Mouse (Mus musculus) hindbrain, embryonic 13.5 days (tissue): ENCODE data around the gene Fam71e1. TPM values are rescaled to one million over a fixed set of nuclear protein-coding genes. Genes with fewer than 3 reads are reported as not detected.

ENCODE experiments used
- ATAC-seq: fragments of 200-750 bp; cut with Nextera tagmentation; 2 replicates; pipeline ENCODE4 v1.8.0; 2017; ENCODE audit warnings: moderate TSS enrichment; ENCODE audit not compliant: low FRiP score
- H3K27ac ChIP-seq: fragments of 300-500 bp; sonication (generic); 2 replicates; pipeline ENCODE4 v1.5.1; 2015; ENCODE audit warnings: inconsistent platforms, mild to moderate bottlenecking, moderate library complexity
- H3K27me3 ChIP-seq: fragments of 300-500 bp; sonication (generic); 2 replicates; pipeline ENCODE4 v1.6.1; 2015; ENCODE audit warnings: mild to moderate bottlenecking, inconsistent platforms
- H3K36me3 ChIP-seq: fragments of 300-500 bp; sonication (generic); 2 replicates; pipeline ENCODE4 v1.6.1; 2015; ENCODE audit warnings: mild to moderate bottlenecking, inconsistent platforms
- H3K4me1 ChIP-seq: fragments of 300-500 bp; sonication (generic); replicated peaks from 2 replicates; pipeline ENCODE4 v1.6.1; 2015; ENCODE audit warnings: inconsistent platforms
- H3K4me2 ChIP-seq: fragments of 300-500 bp; sonication (generic); 2 replicates; pipeline ENCODE4 v1.6.1; 2015; ENCODE audit warnings: inconsistent platforms, mild to moderate bottlenecking, moderate library complexity
- H3K4me3 ChIP-seq: fragments of 300-500 bp; sonication (generic); 2 replicates; pipeline ENCODE4 v1.5.1; 2015; ENCODE audit warnings: mild to moderate bottlenecking, inconsistent platforms
- H3K9ac ChIP-seq: fragments of 300-500 bp; sonication (generic); 2 replicates; pipeline ENCODE4 v1.6.1; 2015; ENCODE audit warnings: mild to moderate bottlenecking, inconsistent platforms
- H3K9me3 ChIP-seq: fragments of 300-500 bp; sonication (generic); 2 replicates; pipeline ENCODE4 v1.6.1; 2016; ENCODE audit warnings: inconsistent platforms
- WGBS: fragments of 180-500 bp; shearing (Covaris S2); methylation state at CpG from one replicate; pipeline ENCODE4 v1.1.7; 2015; 5-methylcytosine and 5-hydroxymethylcytosine counted together
- microRNA-seq: library from miRNA; unstranded; fragments of <30 nt; microRNA quantifications from one replicate; pipeline ENCODE4, GENCODE M21; 2016
- polyA plus RNA-seq: library from polyadenylated mRNA; unstranded; fragments of >200 nt; fragmentation: Nextera tagmentation; extraction: Ambion mirVana; gene quantifications from 2 replicates; pipeline ENCODE4 v1.2.1, GENCODE M21; 2015

The Fam71e1 gene
- polyA plus RNA-seq, 1 experiment from 2014 or later = 32.2 TPM

- H3K27ac ChIP-seq = peak within 1 kb of the TSS; percentile 74
- WGBS = under 1% methylated on average over 43 of the region's 43 CpGs
- ATAC-seq = peak; percentile 89
Observed at GRCm38 (mm10) chr7:44548497-44549087, 52.2 kb downstream of the Fam71e1 start, which contains the start of gene Pold1. Gene Pold1 (minus strand): TSS chr7:44548849.

DNA sequence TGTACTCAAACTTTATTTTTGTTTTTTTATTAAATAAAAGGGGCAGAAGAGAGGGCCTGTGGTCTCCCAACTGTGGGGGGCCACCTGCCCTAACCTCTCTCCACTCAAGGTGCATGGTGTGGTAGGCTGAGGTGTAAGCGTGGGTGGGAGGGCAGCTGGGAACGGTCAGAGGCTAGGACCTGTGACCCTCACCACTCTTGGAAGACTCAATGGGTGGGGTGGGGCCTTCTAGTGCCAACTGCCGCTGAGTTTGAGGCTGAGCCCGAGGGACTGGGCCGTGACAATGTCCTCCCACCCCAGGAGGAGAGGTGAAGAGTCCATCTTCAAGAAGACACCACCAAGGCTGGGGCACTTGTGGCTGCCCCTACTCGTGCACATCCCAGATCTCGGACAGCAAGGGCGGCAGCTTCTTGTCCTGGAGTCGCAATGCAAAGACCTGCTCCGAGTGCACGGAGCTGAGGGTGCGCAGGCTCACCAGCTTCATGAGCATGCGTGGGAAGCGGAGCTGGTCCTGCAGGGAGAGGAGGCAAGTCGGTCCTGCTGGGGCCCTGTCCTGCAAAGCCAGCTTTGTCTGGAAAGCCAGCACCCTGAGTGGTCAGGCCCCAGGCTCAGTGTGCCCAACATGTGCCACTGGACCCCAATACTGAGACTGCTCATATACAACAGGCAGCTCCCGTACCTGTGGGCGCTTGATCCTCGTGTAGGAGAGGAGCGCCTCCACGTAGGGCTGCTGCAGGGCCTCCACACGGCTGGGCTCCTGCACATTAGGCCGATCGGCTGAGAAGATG lies 53.4 kb downstream of the Fam71e1 start:
- Histone ChIP-seq H3K9ac (no peak overlapping the region), H3K27me3 (no peaks in the 10 kb centered on the region), H3K27ac (no peak overlapping the region), H3K4me3 (no peak overlapping the region), H3K4me2 (no peak overlapping the region), H3K9me3 (no peaks in the 10 kb centered on the region), H3K36me3 (peaks cover 31% of the 10 kb centered on the region), H3K4me1 (peaks cover 30% of the 10 kb centered on the region)
- ATAC-seq = no peak
- 97% methylated on average over 23 of the region's 23 CpGs for WGBS

More at GRCm38 (mm10) chr7:44548497-44549087, 52.2 kb downstream of the Fam71e1 start, which contains the start of gene Pold1:
- H3K4me3 ChIP-seq = peak within 1 kb of the TSS; percentile 58
- H3K4me2 ChIP-seq = peak within 1 kb of the TSS; percentile 93
- no peaks in the 10 kb centered on the region for H3K9me3 ChIP-seq
- peak within 1 kb of the TSS; percentile 73 for H3K9ac ChIP-seq
- H3K36me3 ChIP-seq = peaks cover 31% of the 10 kb centered on the region
- H3K4me1 ChIP-seq = peaks cover 27% of the 10 kb centered on the region
- no peaks in the 10 kb centered on the region for H3K27me3 ChIP-seq

- peaks cover 30% of the 10 kb centered on the region for H3K4me1 ChIP-seq
- H3K9me3 ChIP-seq = no peaks in the 10 kb centered on the region
- 0 out of 2 replicates have a peak, but pooled peaks cover 2% of the 10 kb centered on the region for H3K27me3 ChIP-seq
- no peak for ATAC-seq
- peaks cover 31% of the 10 kb centered on the region for H3K36me3 ChIP-seq
- H3K27ac ChIP-seq = no peak overlapping the region
- H3K4me2 ChIP-seq = no peak overlapping the region
- H3K9ac ChIP-seq = no peak overlapping the region
- no peak overlapping the region for H3K4me3 ChIP-seq
- WGBS = 97% methylated on average over 12 of the region's 12 CpGs
Observed at GRCm38 (mm10) chr7:44550409-44550678, 54.0 kb downstream of the Fam71e1 start.

Small RNA genes lying within 50 kb of the gene (microRNA-seq; reads per million reads assigned to microRNA genes)
- not detected for gene Mir7052
- gene Mir7053 = not detected

Other genes starting within 250 kb of the Fam71e1 start
- gene 1700028J19Rik, start 249.9 kb upstream of the Fam71e1 start, polyA plus RNA-seq = 1.5 and 1.7 TPM in 2 replicates
- 206 and 226 TPM in 2 replicates for gene 2410002F23Rik, start 249.9 kb upstream of the Fam71e1 start, polyA plus RNA-seq
- 0.10 TPM in 1 of 2 replicates, not detected in the other for gene Acp4, start 239.2 kb upstream of the Fam71e1 start, polyA plus RNA-seq
- gene Gm15517, start 235.1 kb upstream of the Fam71e1 start, polyA plus RNA-seq = not detected in 2 replicates
- gene Clec11a, start 189.7 kb upstream of the Fam71e1 start, polyA plus RNA-seq = 3.4 and 3.9 TPM in 2 replicates
- 31.7 and 32.6 TPM in 2 replicates for gene Shank1, start 186.3 kb upstream of the Fam71e1 start, polyA plus RNA-seq
- gene Syt3, start 112.5 kb upstream of the Fam71e1 start, polyA plus RNA-seq = 26.1 and 27.7 TPM in 2 replicates
- 1.8 and 2.4 TPM in 2 replicates for gene 1700008O03Rik, start 110.8 kb upstream of the Fam71e1 start, polyA plus RNA-seq
- gene Lrrc4b, start 67.6 kb upstream of the Fam71e1 start, polyA plus RNA-seq = 14.6 and 15.6 TPM in 2 replicates
- 5.6 and 6.5 TPM in 2 replicates for gene Aspdh, start 31.2 kb upstream of the Fam71e1 start, polyA plus RNA-seq
- 45.8 and 46.2 TPM in 2 replicates for gene Josd2, start 28.6 kb upstream of the Fam71e1 start, polyA plus RNA-seq
- 121 and 126 TPM in 2 replicates for gene Emc10, start 52 bp upstream of the Fam71e1 start, polyA plus RNA-seq
- 0.08 and 0.18 TPM in 2 replicates for gene Mybpc2, start 28.1 kb downstream of the Fam71e1 start, polyA plus RNA-seq
- gene Spib, start 35.5 kb downstream of the Fam71e1 start, polyA plus RNA-seq = not detected in 2 replicates
- 24.4 and 28.8 TPM in 2 replicates for gene Pold1, start 52.3 kb downstream of the Fam71e1 start, polyA plus RNA-seq
- 69.8 and 70.9 TPM in 2 replicates for gene Nr1h2, start 57.4 kb downstream of the Fam71e1 start, polyA plus RNA-seq
- gene Napsa, start 75.8 kb downstream of the Fam71e1 start, polyA plus RNA-seq = 1.1 and 1.7 TPM in 2 replicates
- 4.4 and 5.0 TPM in 2 replicates for gene Kcnc3, start 94.1 kb downstream of the Fam71e1 start, polyA plus RNA-seq
- 1.9 and 2.3 TPM in 2 replicates for gene Myh14, start 174.3 kb downstream of the Fam71e1 start, polyA plus RNA-seq
- not detected in 2 replicates for gene Izumo2, start 212.2 kb downstream of the Fam71e1 start, polyA plus RNA-seq